Mouse (Mus musculus) megakaryocyte, adult 5-6 weeks (primary cell): ENCODE results near the gene Gdap1l1. TPM values are rescaled to one million over a fixed set of nuclear protein-coding genes. Genes with fewer than 3 reads are reported as not detected.
"Not testable (repeated sequence)": the region's sequence is repeated elsewhere in the genome, so short reads cannot be mapped to it uniquely, and the experiment has no call there.

Experiments
- ATAC-seq: 2 replicates; pipeline ENCODE4 v1.8.0; 2016; ENCODE audit warnings: mild to moderate bottlenecking, inconsistent platforms; ENCODE audit not compliant: poor library complexity, severe bottlenecking
- total RNA-seq, 2 experiments: library from RNA; stranded (forward) in 1 of 2; stranded (reverse) in 1 of 2; fragments of 153-499, 151-499 nt in 1 of 2; fragments of 221-1000, 200-1000 nt in 1 of 2; gene quantifications; 2 replicates each; pipeline versions ENCODE4 v1.2.3 to v1.2.4; 2015 to 2017

Gdap1l1 gene
- not detected in 2 replicates for total RNA-seq (2015)
- not detected in 2 replicates for total RNA-seq (2017)

DNA sequence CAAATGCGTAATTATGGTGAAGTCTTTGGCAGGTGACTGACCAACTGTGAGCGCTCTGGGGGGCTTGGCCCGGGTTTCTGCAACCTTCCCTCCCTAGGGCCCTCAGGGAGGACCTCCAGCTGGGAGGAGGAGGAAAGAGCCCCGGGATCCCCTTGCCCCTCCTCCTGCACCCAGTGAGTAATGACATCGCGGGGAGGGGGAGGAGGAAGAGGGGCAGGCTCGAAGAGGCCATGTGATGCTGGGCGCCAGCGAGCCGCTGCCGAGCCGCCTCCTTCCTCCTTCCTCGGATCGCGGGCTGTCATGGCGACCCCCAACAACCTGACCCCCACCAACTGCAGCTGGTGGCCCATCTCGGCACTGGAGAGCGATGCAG is at the start of gene Gdap1l1:
Gdap1l1 (plus strand) TSS at position 231 of the 373 bp plus-strand sequence.
- ATAC-seq = no peak

DNA sequence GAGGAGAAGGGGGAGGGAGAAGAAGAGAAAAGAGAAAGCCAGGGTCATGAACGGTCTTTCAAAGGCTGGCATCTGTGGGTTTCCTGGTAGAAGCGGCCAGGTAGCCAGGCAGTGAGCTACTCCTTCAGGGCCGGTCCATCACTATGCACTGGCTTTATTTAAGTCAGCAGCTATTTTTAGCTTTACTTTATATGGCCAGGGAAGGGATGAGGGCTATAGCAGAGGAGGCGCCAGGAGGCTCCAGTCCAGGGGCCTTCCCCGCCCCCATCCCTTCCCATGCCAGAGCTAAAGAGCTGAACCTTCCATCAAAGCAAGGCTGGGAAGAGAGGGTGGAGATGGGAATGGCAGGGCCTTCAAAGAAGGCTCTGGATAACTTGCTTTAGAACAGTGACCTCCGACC is 45.8 kb upstream of the Gdap1l1 start:
- ATAC-seq = no peak

DNA sequence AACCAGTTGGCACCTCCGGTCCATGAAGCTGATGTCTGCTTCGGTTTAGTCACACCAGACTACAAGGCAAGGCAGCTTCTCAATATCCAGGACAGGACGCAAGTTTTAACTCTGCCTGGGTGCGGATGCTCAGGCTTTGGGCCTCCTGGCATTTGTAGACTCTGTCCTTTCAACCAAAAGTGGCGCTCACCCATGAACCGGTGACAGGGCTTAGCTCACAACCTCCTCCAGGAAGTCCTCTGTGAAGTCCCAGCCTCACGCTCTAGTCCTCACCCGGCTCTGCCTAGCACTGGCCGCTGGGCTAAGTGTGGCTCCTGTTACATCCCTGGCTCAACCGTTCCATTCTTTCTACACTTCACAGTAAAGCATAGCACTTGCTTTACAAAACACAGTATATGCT is 45.0 kb upstream of the Gdap1l1 start:
- no peak for ATAC-seq

DNA sequence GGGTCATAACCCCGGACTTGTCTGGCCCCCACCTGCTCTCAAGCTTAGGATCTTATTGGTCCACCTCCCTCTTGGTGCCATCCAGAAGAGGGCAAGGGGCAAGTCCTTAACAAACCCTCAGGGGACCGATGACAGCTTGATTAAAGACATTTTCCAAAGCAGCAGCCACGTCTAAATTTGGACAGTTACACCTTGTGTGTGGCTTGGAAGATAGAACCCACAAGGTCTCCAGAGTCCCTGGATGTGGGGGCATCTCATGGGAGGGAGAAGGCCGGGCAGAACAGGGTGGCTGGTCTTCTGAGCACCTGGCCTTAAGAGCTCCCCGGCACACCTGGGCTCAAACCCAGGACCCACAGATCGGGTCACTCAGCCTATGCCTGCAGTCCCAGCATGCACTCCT is 44.3 kb upstream of the Gdap1l1 start:
- no peak for ATAC-seq

DNA sequence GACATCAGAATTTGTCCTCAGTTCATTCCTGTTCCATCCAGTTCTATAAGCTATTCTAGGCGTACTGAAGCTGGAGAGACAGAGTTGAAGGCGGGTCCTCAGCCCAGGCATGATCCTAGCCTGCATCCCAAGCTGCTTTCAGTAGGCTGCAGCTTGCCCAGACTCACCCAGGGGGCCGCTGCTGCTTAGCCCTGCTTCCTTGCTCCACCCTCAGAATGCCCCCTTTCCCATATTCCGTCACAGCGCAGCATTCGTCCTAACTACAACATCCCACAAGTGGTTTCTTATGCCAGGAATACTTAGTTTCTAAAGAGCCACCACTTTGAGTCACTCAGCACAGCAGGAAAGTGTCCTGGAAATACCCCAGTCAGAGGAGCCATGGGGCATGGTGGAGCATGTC is 43.3 kb upstream of the Gdap1l1 start:
- no peak for ATAC-seq

DNA sequence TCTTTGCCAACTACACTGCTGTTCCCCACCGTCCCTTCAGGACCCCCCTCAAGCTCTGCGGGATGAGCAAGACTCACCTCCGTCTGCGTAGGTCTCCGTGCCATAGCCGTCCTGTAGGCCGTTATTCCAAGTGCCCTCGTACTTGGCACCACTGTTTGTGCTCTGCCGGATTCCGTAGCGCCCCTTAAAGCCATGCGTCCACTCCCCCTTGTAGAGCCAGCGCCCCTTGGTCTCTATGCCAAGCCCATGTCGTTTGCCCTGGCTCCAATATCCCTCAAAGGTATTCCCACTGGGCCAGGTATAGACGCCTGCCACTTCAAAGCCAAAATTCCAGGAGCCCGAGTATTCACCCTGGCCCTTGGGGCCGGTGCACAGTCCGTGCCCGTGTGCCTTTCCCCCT is 41.2 kb upstream of the Gdap1l1 start:
- ATAC-seq = no peak

DNA sequence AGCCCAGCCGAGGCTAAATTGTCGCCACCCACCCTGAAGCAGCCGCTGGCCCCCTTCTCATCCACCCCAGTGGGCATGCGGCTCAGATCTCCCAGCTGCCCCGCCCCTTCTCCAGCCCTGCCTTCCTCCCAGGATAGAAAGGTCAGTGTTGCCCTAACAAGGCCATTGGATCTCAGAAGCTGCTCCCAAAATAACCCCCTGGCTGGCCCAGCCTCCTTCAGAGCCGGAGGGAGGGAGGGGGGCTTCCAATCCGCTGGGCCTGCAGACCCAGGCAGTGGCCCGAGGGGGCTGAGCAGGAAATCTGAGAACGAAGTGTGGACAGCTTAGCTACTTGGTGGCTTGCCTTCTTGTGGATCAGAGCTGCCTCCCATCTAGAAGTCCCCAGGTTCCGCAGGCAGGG is 40.4 kb upstream of the Gdap1l1 start, which contains the start of gene Jph2:
Jph2 (minus strand) TSS at position 89 of the 400 bp plus-strand sequence.
- no peak for ATAC-seq

DNA sequence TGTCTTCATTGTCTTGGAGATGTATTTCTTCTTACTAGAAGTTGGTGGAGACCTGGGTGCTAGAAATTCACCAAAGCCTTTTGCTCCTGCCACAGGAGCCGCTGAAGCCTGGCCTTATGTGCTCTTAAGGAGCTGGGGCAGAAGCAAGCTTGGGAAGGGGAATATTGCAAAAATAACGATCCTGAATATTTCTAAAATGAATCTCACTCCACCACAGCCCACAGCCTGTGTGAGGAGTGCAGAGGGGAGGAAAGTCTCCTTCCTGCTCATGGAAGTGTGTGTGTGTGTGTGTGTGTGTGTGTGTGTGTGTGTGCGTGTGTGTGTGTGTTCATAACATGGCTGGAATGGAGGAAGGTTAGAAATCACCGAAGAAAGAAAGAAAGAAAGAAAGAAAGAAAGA is 39.5 kb upstream of the Gdap1l1 start:
- no peak for ATAC-seq

DNA sequence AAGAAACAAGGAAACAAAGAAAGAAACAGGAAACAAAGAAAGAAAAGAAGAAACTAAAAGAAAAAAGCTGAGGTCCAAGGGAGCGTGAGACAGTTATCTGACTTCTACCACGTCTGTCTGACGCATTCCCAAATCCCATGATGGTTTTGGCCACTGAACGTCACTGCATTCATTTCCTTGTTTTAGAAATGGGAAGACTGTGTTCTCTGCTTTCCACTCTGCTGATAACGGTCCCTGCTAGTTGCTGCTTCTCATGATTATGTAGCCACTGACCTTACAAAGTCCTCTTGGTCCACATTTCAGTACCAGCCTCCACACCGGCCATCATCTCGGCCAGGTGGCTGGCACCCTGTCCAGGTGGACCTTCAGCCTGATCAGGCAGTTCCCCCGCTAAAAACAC is 39.1 kb upstream of the Gdap1l1 start:
- no peak for ATAC-seq

DNA sequence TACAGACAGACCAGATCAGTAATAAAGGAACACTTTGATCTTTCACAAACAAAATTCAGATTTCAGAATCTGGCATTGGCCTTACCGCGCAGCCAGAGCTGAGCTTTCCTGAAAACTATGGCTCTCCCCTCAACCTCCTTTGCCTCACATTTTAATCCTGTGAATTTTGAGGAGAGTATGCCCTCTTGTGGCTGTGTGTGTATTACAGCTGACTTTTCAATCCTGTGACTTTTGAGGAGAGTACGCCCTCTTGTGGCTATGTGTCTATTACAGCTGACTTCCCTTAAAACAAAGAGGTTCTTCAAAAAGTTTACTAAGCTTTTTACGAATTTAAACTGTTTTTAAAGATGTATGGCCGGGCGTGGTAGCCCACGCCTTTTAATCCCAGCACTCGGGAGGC is 37.1 kb upstream of the Gdap1l1 start:
- ATAC-seq = peak; percentile 98

DNA sequence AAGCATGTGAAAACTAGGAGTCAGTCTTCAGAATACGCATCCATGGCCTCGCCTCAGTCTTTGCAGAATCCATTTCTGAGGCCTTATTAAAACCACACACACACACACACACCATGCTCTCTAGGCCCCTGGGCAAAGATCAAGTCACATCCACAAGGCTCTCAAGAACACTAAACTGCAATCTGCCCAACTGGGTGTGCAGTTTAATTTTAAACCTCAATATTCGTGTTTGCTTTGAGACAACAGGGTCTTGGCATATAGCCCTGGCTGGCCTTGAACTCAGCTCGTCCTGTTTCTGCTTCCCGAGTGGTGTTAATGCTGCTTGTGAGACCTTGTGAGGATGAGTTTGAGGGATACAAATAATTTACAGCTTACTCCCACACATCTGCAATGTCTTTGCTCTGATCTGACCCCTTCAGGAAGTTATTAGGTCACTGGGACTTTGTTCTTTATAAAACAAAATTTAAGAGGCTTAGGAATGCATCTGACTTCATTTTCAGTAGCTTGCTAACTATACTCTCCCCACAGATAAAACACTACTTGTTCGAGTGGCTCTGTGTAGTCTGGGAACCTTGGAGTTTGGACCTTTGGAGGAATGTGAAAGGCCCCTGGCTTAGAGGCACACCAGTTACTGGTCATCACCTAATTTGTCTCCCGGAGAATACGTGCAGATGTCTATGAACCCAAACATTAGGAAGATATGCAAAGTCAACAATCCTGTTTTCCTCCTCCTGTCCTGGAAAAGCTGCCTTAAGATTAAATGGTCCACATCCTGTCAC is 34.0 kb upstream of the Gdap1l1 start:
- no peak for ATAC-seq

DNA sequence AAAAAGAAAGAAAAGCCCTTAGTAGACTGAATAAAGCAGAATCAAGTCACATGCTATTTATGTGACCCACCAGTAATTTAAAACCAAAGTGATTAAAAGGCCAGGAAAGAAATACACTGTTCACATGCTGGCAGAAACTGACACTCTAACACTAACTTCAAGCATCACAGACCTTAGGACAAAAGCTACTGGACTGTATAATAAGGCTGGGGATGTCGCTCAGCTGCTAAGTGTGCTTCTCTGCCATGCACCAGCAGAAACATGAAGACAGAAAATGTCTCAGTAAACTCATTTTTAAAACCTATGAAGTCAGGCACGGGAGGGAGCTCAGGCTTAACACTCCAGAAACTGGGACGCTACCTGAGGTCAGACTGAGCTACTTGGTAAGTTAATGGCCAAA is 28.1 kb upstream of the Gdap1l1 start:
- ATAC-seq = no peak

DNA sequence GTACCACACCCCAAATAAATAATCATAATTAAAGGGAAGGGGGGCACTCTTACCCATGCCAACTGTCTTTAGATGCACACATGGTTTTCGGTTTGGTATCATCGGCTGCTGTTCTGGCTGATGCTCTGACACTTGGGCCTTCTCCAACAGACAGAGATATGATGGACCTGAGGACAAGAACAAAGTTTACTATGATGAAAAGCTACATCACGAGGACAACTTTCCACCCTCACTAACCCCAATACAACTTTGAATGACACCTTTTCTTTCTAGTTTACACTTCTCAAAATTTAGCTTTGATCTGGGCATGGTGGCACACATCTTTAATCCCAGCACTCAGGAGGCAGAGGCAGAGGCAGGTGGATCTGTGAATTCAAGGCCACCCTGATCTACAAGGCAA is 26.9 kb upstream of the Gdap1l1 start:
- not testable (repeated sequence) for ATAC-seq

DNA sequence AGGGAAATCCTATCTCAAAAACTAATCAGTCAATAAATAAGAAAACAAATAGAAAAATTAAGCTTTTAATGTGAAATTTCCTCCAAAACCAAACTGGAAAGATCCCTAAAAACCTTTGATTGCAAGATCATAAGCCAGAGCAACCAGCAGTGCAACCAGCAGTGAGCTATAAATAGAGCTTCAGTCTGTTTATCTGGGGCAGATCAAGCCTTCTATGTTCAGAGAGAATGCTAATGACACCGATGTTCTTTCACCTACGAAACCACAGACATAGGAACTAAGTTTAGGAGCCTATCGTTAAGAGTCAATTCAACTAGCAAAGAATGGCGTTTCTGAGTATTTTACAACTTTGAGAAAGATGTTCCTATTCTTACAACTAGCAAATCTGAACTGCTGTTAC is 26.4 kb upstream of the Gdap1l1 start:
- no peak for ATAC-seq

DNA sequence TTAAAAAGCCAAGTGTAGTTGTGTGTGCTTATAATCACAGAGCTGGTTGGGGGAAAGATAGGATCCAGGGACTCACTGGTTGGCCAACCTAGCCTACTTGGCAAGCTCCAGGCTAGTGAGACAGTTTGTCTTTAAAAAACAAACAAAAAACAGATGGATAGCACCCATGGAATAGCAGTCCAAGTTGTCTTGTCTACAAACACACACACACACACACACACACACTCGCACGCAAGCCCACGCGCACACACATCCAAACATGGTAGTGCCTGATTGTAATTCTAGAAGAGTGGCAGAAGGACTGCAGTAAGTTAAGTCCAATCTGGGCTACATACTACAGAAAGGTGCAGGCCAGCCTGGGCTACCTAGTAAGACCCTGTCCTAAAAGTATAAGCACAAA is 25.9 kb upstream of the Gdap1l1 start:
- ATAC-seq = no peak

DNA sequence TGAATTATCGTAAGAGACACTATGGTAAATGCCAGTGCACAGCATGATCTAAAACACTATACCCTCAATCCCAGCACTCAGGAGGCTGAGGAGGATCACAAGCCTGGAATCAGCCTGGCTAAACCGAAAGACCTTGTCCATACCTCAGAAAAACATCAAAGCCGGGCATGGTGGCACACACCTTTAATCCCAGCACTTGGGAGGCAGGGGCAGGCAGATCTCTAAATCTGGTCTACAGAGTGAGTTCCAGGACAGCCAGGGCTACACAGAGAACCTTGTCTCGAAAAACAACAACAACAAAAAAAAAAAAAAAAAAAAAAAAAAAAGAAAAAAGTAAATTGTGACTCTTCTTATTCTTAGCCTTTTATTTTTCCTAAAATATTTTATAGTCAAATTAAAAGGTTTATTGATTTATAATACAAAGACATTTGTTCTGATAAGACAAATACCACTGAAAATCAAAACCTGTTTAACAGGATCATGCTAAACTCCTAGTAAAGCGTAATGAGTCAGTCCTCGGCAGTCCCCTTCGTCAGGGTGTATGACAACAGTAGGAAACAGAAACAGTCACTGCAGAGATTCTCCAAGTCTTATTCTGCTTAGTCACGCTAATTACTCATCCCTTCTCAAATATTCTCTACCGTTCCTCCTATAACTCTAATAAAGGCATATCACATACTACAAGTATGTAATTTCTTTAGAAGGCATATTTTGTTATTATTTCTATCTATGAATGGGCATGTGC is 25.3 kb upstream of the Gdap1l1 start:
- no peak for ATAC-seq

DNA sequence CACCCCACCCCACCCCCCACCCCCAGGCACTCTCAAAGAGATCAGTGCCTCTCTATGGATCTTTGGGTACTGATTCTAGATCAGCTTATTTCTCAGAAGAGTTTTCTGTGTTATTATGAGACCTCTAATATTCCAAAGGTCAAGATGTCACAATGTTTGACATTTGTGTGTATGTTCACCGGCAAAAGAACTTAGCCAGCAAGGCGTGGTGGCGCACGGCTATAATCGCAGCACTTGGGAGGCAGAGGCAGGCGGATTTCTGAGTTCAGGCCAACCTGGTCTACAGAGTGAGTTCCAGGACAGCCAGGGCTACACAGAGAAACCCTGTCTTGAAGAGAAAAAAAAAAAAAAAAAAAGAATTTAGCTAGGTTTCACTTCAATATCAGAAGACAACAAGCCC is 21.2 kb upstream of the Gdap1l1 start:
- ATAC-seq = no peak

DNA sequence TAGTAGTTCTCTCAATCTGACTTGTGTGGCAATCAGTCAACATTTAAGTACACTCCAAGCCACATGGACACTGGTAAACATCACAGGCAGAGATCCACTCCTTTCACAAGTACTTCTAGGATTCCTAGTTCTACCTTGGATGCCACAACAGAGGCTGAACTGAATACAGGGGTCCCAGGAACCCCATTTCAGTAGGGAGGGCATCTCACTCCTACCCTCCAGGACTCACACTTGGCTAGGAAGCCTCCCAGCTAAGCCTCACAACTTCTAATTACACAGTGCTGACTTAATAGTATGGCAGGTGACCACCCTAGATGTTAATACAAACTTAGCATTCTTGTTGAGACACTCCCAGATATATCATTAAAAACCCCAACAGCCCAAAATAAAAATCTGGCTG is 20.4 kb upstream of the Gdap1l1 start:
- no peak for ATAC-seq

DNA sequence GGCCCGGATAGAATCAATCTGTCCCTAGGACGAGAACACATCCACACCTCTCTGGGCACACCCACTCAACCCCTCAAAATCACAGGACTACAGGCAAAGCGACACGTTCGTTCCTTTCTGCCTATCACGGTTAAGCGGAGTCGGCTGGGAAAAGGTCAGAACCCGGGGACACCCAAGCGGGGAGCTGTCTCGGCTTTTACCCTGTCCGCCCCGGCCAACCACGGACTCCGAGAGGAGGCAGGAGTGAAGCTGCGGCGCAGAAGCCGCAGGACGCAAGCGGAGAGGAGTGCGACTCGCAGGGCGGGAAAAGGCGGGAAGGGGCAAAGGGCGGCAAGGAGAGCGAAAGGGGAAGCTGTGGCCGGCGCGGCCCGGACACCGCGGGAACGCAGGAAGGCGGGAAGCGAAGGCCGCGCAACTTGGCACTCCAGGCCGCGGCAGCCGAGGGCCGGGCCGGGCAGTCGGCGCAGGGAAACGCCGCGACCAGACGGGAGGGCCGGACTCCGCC is 19.4 kb upstream of the Gdap1l1 start:
- peak; percentile 54 for ATAC-seq

DNA sequence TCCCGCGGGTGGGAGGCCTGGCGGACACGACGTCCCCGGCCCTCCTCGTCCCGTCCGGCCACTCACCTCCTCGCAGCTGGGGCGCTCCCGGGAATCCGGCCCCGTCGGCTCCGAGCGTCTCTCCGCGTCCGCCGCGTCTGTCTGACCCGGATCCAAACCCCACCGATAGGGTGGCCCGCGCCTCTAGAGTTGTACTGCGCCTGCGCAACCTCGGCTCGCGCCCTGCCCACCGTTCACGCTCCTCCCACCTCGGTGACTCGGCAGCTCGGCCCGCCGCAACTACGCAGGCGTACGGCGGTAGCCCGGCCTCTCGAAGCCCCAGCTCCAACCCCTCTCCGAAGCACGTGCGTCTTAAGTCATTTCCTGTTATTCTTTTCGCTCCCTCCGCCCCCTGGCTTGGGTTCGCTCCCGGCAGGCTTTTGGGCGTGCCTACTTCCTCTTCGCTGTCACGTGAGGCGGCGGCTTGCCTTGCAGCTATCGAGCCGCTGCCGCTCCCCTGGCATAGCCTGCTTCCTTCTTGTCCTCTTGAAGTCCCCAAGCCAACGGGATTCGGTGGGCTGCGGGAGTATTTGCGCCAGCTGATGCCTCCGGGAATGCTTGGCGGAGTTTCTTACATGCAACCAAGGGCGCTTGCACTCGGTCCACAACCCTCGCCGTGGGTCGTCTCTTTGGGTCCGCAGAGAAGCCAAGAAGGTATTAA is 18.8 kb upstream of the Gdap1l1 start:
- peak; percentile 88 for ATAC-seq

DNA sequence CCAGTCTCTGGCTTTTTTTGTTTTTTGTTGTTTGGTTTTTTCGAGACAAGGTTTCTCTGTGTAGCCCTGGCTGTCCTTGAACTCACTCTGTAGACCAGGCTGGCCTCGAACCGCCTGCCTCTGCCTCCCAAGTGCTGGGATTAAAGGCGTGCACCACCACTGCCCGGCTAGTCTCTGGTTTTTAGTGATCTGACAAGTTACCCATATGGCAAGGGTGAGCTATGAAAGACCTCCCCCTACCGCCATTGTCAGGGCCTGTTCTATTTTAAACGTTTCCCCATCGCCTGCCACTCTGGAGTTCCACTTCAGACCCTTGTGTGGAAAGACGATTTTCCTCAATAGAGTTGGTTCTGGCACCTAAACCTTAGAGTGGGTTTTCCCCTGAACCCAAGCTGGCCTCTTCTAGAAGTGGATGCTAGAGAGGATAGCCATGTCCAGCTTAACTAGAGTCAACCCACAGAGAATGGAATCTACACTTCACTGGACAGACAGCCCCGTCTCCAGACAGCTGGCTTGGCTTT is 17.9 kb upstream of the Gdap1l1 start:
- 0 out of 2 replicates have a peak, but pooled peaks have one; percentile 6 for ATAC-seq
